In the genomic region with DNA sequence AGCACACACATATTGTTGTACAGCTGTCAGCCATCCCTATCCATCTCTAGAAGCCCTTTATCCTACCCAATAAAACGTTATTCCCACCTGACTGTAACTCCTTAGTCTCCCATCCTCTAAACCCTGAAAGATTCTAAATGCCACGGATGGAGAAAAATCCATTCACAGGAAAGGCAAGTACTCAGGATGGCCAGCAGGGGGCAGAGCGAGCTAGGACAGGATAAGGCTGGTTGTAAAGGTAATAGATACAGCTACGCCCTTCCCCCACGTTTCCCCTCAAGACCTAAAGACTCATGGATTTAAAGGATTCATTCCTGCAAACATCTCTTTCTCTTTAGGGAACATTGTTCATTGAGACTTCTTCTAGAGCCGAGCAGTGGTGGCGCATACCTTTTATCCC, we compare ENCODE assay signal across 9 mouse cellular contexts. TPM values are rescaled to one million over a fixed set of nuclear protein-coding genes. Genes with fewer than 3 reads are reported as not detected.
A peak's percentile ranks its signal among the peaks of the same experiment; 100 is the strongest.
DNase-seq lines count a peak whose midpoint lies in the region; ATAC-seq and TF ChIP-seq lines count a peak whose summit lies in the region.
"Had no signal": no experiment of that assay in that cellular context is flagged by ENCODE, and none has a peak within 500 bp of the region (broad histone marks: within the 10 kb centered on the region; RNA-seq: fewer than 3 reads in every experiment).

No protein-coding gene starts in this region.

- no peak for DNase-seq in heart, adult 8-10 months (ENCODE audit: low spot score)
- DNase-seq in MEL (ENCODE audit: low read depth, low spot score): peak; percentile 83
- DNase-seq in cerebellum, postnatal 25 days: peak; percentile 57 to 79
- peak; percentile 40 to 71 for DNase-seq in heart, postnatal 36 days
- peak; percentile 69 for DNase-seq in thymus, postnatal 0 days (ENCODE audit: low spot score)

- no peak overlapping the region for H3K27ac ChIP-seq in heart, embryonic 12.5 days (ENCODE audit: poor library complexity, severe bottlenecking)
- no peak overlapping the region for H3K27ac ChIP-seq in MEL (ENCODE audit: control insufficient read depth, low read depth, low read length)
- no peak overlapping the region for H3K27ac ChIP-seq in limb, embryonic 13.5 days

- peaks cover 8% of the 10 kb centered on the region for H3K27me3 ChIP-seq in heart, embryonic 12.5 days (replicated peaks)
- peaks cover 3 to 4% of the 10 kb centered on the region in 2 experiments for H3K27me3 ChIP-seq in MEL (ENCODE audit: control insufficient read depth in 1 of 2, insufficient read depth in 2 of 2, low read length in 2 of 2)
- peaks cover 4% of the 10 kb centered on the region; the same call in 1 of the 2 replicates for H3K27me3 ChIP-seq in limb, embryonic 13.5 days

- H3K9ac ChIP-seq in heart, embryonic 12.5 days: no peak overlapping the region
- H3K9ac ChIP-seq in MEL (ENCODE audit: control insufficient read depth, low read depth, low read length, poor library complexity, severe bottlenecking): no peak overlapping the region
- H3K9ac ChIP-seq in limb, embryonic 13.5 days: no peak overlapping the region

- no peaks in the 10 kb centered on the region for H3K9me3 ChIP-seq in heart, embryonic 12.5 days (replicated peaks)
- H3K9me3 ChIP-seq in MEL (replicated peaks; ENCODE audit: insufficient read depth, low read length): no peaks in the 10 kb centered on the region
- H3K9me3 ChIP-seq in limb, embryonic 13.5 days: no peaks in the 10 kb centered on the region

- 19% methylated on average over 7 of the region's 7 CpGs for WGBS in heart, embryonic 12.5 days
- 22% methylated on average over 7 of the region's 7 CpGs for WGBS in limb, embryonic 13.5 days

- H3K4me1 ChIP-seq in heart, embryonic 12.5 days (replicated peaks): 0 out of 2 replicates have a peak, but pooled peaks cover 2% of the 10 kb centered on the region
- H3K4me1 ChIP-seq in MEL (ENCODE audit: control insufficient read depth in 1 of 2, insufficient read depth in 2 of 2, low read length in 2 of 2): peaks cover 0 to 5% of the 10 kb centered on the region in 2 experiments; a peak in 1 of 4 replicates
- no peaks in the 10 kb centered on the region for H3K4me1 ChIP-seq in limb, embryonic 13.5 days

- no peak for TF ChIP-seq EP300 in MEL (IDR thresholded peaks at IDR 0.05; ENCODE audit: low read depth in 1 of 2, low read length in 2 of 2)

- peak; percentile 93 to 97 (median 97) for TF ChIP-seq CTCF in MEL (IDR thresholded peaks at IDR 0.05 in 2 of 3, conservative IDR thresholded peaks at IDR 0.05 in 1 of 3; ENCODE audit: control insufficient read depth in 1 of 3, insufficient read depth in 1 of 3, low read depth in 2 of 3, low read length in 3 of 3, poor library complexity in 1 of 3, severe bottlenecking in 1 of 3)

- intact Hi-C loops in heart, postnatal 36 days (cut with DNase I): loop anchor here (5.0 kb wide), 2 partner anchors 216 to 251 kb away; no protein-coding TSS in a partner anchor

- no peak for ATAC-seq in heart, embryonic 12.5 days (ENCODE audit: insufficient number of reproducible peaks, low FRiP score)
- ATAC-seq in limb, embryonic 13.5 days (ENCODE audit: low FRiP score, low read depth): no peak
- peak; percentile 63 for ATAC-seq in monocyte, adult 5-6 weeks (replicated peaks; ENCODE audit: insufficient number of reproducible peaks, low FRiP score, low TSS enrichment, poor library complexity, severe bottlenecking)

- no peaks in the 10 kb centered on the region for H3K79me2 ChIP-seq in MEL (ENCODE audit: control insufficient read depth, insufficient read depth, low read length, poor library complexity)

- no peaks in the 10 kb centered on the region for H3K36me3 ChIP-seq in heart, embryonic 12.5 days
- no peaks in the 10 kb centered on the region for H3K36me3 ChIP-seq in MEL (ENCODE audit: control insufficient read depth in 1 of 2, insufficient read depth in 2 of 2, low read length in 2 of 2)
- H3K36me3 ChIP-seq in limb, embryonic 13.5 days: no peaks in the 10 kb centered on the region

- peak overlapping the region; percentile 39 for H3K4me2 ChIP-seq in heart, embryonic 12.5 days
- H3K4me2 ChIP-seq in limb, embryonic 13.5 days (replicated peaks): 0 out of 2 replicates have a peak overlapping the region, but pooled peaks have one; percentile 22

- TF ChIP-seq POLR2A in MEL (IDR thresholded peaks at IDR 0.05; ENCODE audit: control insufficient read depth in 1 of 2, insufficient read depth in 1 of 2, low read depth in 1 of 2, low read length in 2 of 2, poor library complexity in 1 of 2): no peak

- H3K4me3 ChIP-seq in heart, embryonic 12.5 days: no peak overlapping the region
- H3K4me3 ChIP-seq in MEL (ENCODE audit: control insufficient read depth in 1 of 2, insufficient read depth in 1 of 2, low read depth in 2 of 2, low read length in 2 of 2): 0 out of 4 replicates have a peak overlapping the region, but pooled peaks of 1 of the 2 experiments have one; percentile 5
- H3K4me3 ChIP-seq in limb, embryonic 13.5 days: no peak overlapping the region

- TF ChIP-seq RAD21 in MEL (IDR thresholded peaks at IDR 0.05; ENCODE audit: low read depth, low read length): peak; percentile 89

TF ChIP-seq in MEL, 35 proteins besides CTCF, POLR2A, EP300 and RAD21:
- no peak for TF ChIP-seq SIN3A (IDR thresholded peaks at IDR 0.05; ENCODE audit: low read length)
- TF ChIP-seq GATA1 (IDR thresholded peaks at IDR 0.05; ENCODE audit: low read depth, low read length): peak; percentile 16; the same call in 1 of the 2 replicates
- TF ChIP-seq GABPA (IDR thresholded peaks at IDR 0.05; ENCODE audit: low read depth, low read length): no peak
- TF ChIP-seq ZNF384 (IDR thresholded peaks at IDR 0.05; ENCODE audit: low read depth, low read length): 0 out of 2 replicates have a peak, but pooled peaks have one; percentile 30
- no peak for TF ChIP-seq MYC (IDR thresholded peaks at IDR 0.05; ENCODE audit: low read depth, low read length)
- peak; percentile 92 for TF ChIP-seq SMC3 (IDR thresholded peaks at IDR 0.05; ENCODE audit: low read depth, low read length)
- TF ChIP-seq BHLHE40 (IDR thresholded peaks at IDR 0.05; ENCODE audit: borderline replicate concordance, low read depth, low read length): peak; percentile 36; the same call in 1 of the 2 replicates
- TF ChIP-seq KAT2A (conservative IDR thresholded peaks at IDR 0.05; ENCODE audit: low read depth, low read length): no peak
- no peak for TF ChIP-seq RCOR1 (IDR thresholded peaks at IDR 0.05; ENCODE audit: low read depth, low read length)
- peak; percentile 52 for TF ChIP-seq CHD2 (IDR thresholded peaks at IDR 0.05; ENCODE audit: low read length)
- no peak for TF ChIP-seq TCF12 (IDR thresholded peaks at IDR 0.05; ENCODE audit: low read depth, low read length)
- TF ChIP-seq ZC3H11A (IDR thresholded peaks at IDR 0.05; ENCODE audit: low read depth, low read length): peak; percentile 79

RNA-seq across cellular contexts. Expression of a gene that starts 34.0 kb away (rescaled TPM):
- 22.3 and 26.0 TPM in 2 replicates for polyA plus RNA-seq in heart, embryonic 12.5 days (2016; fragmentation: Nextera tagmentation; extraction: Ambion mirVana)
- total RNA-seq in heart, adult 8-10 months (2022): 10 to 100 TPM in 1 of 4 experiments, 1 to 10 TPM in 3; 7.3 to 10.8 (median 8.8) TPM
- total RNA-seq in MEL (2012; rRNA removed): 3.2 and 3.3 TPM in 2 replicates
- 10 to 100 TPM in 1 of 2 experiments, not detected in 1; 15.4 TPM for polyA plus RNA-seq in MEL (2012; ENCODE audit: insufficient read depth in 1 of 2, insufficient read length in 2 of 2, low read depth in 1 of 2, low replicate concordance in 2 of 2, missing spikeins in 1 of 2)
- 10 to 100 TPM in 1 of 2 experiments, 1 to 10 TPM in 1; 9.3 to 13.7 TPM for total RNA-seq in heart, postnatal 36 days (2021)
- polyA plus RNA-seq in limb, embryonic 13.5 days (2015; fragmentation: Nextera tagmentation; extraction: Ambion mirVana): 5.4 and 5.5 TPM in 2 replicates
- 160 to 201 TPM (median 188 TPM) in 3 replicates for total RNA-seq in monocyte, adult 5-6 weeks (2017)
- polyA plus RNA-seq in thymus, postnatal 0 days (2015; fragmentation: Nextera tagmentation; extraction: Ambion mirVana): 181 and 185 TPM in 2 replicates

RNA-seq across cellular contexts. Expression of a gene that starts 38.4 kb away (rescaled TPM):
- 0.13 TPM in 1 of 2 replicates, not detected in the other for polyA plus RNA-seq in heart, embryonic 12.5 days (2016; fragmentation: Nextera tagmentation; extraction: Ambion mirVana)
- total RNA-seq in heart, adult 8-10 months (2022): not detected
- total RNA-seq in MEL (2012; rRNA removed): 0.15 and 0.16 TPM in 2 replicates
- polyA plus RNA-seq in MEL (2012; ENCODE audit: insufficient read depth in 1 of 2, insufficient read length in 2 of 2, low read depth in 1 of 2, low replicate concordance in 2 of 2, missing spikeins in 1 of 2): 1 to 10 TPM in 1 of 2 experiments, not detected in 1; 4.5 TPM
- total RNA-seq in heart, postnatal 36 days (2021): not detected
- polyA plus RNA-seq in limb, embryonic 13.5 days (2015; fragmentation: Nextera tagmentation; extraction: Ambion mirVana): 0.19 TPM in 1 of 2 replicates, not detected in the other
- 0.78 to 1.3 TPM in 2 of 3 replicates, not detected in the other for total RNA-seq in monocyte, adult 5-6 weeks (2017)
- 1.1 and 1.2 TPM in 2 replicates for polyA plus RNA-seq in thymus, postnatal 0 days (2015; fragmentation: Nextera tagmentation; extraction: Ambion mirVana)
- polyA plus RNA-seq: frontal cortex, adult 2 months had no signal

RNA-seq across cellular contexts. Expression of a gene that starts 39.3 kb away (rescaled TPM):
- polyA plus RNA-seq in heart, embryonic 12.5 days (2016; fragmentation: Nextera tagmentation; extraction: Ambion mirVana): 39.1 and 39.2 TPM in 2 replicates
- total RNA-seq in heart, adult 8-10 months (2022): 10 to 100 TPM; 11.6 to 19.0 (median 15.7) TPM
- 23.5 and 24.0 TPM in 2 replicates for total RNA-seq in MEL (2012; rRNA removed)
- polyA plus RNA-seq in MEL (2012; ENCODE audit: insufficient read depth in 1 of 2, insufficient read length in 2 of 2, low read depth in 1 of 2, low replicate concordance in 2 of 2, missing spikeins in 1 of 2): 10 to 100 TPM in 1 of 2 experiments, not detected in 1; 25.9 TPM
- 10 to 100 TPM; 15.3 to 23.5 TPM for total RNA-seq in heart, postnatal 36 days (2021)
- 11.2 and 12.0 TPM in 2 replicates for polyA plus RNA-seq in limb, embryonic 13.5 days (2015; fragmentation: Nextera tagmentation; extraction: Ambion mirVana)
- 863 to 2,060 TPM (median 1,763 TPM) in 3 replicates for total RNA-seq in monocyte, adult 5-6 weeks (2017)
- 92.9 and 111 TPM in 2 replicates for polyA plus RNA-seq in thymus, postnatal 0 days (2015; fragmentation: Nextera tagmentation; extraction: Ambion mirVana)

RNA-seq across cellular contexts. Expression of a gene that starts 52.0 kb away (rescaled TPM):
- 0.65 and 0.66 TPM in 2 replicates for polyA plus RNA-seq in heart, embryonic 12.5 days (2016; fragmentation: Nextera tagmentation; extraction: Ambion mirVana)
- total RNA-seq in heart, adult 8-10 months (2022): 100 to 1,000 TPM; 171 to 185 (median 175) TPM
- 15.4 and 17.7 TPM in 2 replicates for total RNA-seq in MEL (2012; rRNA removed)
- polyA plus RNA-seq in MEL (2012; ENCODE audit: insufficient read depth in 1 of 2, insufficient read length in 2 of 2, low read depth in 1 of 2, low replicate concordance in 2 of 2, missing spikeins in 1 of 2): 10 to 100 TPM in 1 of 2 experiments, not detected in 1; 76.0 TPM
- total RNA-seq in heart, postnatal 36 days (2021): 100 to 1,000 TPM; 174 to 180 TPM
- 0.26 and 0.89 TPM in 2 replicates for polyA plus RNA-seq in limb, embryonic 13.5 days (2015; fragmentation: Nextera tagmentation; extraction: Ambion mirVana)
- 2.8 to 3.6 TPM in 2 of 3 replicates, not detected in the other for total RNA-seq in monocyte, adult 5-6 weeks (2017)
- 0.36 and 0.46 TPM in 2 replicates for polyA plus RNA-seq in thymus, postnatal 0 days (2015; fragmentation: Nextera tagmentation; extraction: Ambion mirVana)

Comparison
In these comparisons a context has a peak if more than half of its experiments do, and no peak if none do; other contexts are left out.
1. RNA of a gene that starts 34.0 kb away (total RNA-seq): 160 to 201 TPM in monocyte, adult 5-6 weeks; 9.3 to 13.7 TPM in heart, postnatal 36 days, 7.3 to 10.8 TPM in heart, adult 8-10 months and 3.2 to 3.3 TPM in MEL; every median in the first group is over 10 times any median in the second.
2. RNA of a gene that starts 39.3 kb away (total RNA-seq): 863 to 2,060 TPM in monocyte, adult 5-6 weeks; 15.3 to 23.5 TPM in heart, postnatal 36 days, 23.5 to 24.0 TPM in MEL and 11.6 to 19.0 TPM in heart, adult 8-10 months; every median in the first group is over 10 times any median in the second.